Mouse (Mus musculus): ENCODE data around the gene S100a5. TPM values are rescaled to one million over a fixed set of nuclear protein-coding genes. Genes with fewer than 3 reads are reported as not detected.

Gene S100a5
- polyA plus RNA-seq, 1 experiment = not detected

DNA sequence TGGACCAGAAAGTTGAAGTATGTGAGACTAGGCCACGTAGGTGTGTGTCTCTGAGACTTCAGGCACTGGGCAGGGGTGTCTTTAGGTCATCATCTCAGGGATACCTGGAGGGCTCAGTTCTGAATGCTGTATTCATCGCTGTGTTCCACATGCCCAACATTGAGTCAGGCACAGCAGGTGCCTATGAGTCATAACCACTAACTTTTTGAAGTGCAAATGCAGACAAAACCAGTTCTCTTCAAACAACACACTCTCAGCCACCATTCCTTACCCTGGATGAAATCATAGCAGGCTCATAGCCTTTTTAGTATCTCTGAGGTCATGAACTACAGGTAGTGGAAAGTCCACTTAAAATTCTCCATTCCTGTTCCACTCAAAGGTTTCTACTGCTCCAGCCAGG lies 21.0 kb downstream of the S100a5 start:
- Histone ChIP-seq H3K4me3 (replicated peaks; ENCODE audit: insufficient read depth, low read depth, low read length) (no peak overlapping the region), H3K4me1 (ENCODE audit: control insufficient read depth, insufficient read depth, low read length) (no peaks in the 10 kb centered on the region), H3K27ac (ENCODE audit: insufficient read depth, low read length) (no peak overlapping the region), H3K27me3 (ENCODE audit: control insufficient read depth, insufficient read depth, low read length) (no peaks in the 10 kb centered on the region)
- no peak for TF ChIP-seq POLR2A (IDR thresholded peaks at IDR 0.05; ENCODE audit: borderline replicate concordance, insufficient read depth, low read length)
- no peak for TF ChIP-seq CTCF (IDR thresholded peaks at IDR 0.05; ENCODE audit: borderline replicate concordance, insufficient read depth, low read depth, low read length)
- WGBS = 76% methylated on average over 2 of the region's 2 CpGs
- no peak for DNase-seq

DNA sequence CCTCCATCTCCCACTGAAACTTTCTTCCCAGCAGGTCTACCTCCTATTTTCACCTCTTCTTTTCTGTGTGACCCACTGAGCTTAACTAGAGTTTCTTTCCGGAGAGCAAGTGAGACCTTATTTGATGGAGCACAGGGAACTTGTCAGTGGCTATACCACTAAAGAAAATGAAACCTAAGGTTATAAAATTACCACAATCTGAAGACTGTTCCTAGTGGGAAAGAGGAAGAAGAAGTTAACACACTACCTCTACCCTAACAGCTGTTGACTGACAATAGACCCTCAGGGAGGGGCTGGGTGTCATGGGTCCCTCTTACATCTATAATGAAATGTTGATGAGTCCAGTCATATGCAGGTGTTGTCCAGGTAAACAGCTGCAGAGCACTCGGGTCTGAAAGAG lies 23.7 kb downstream of the S100a5 start:
- TF ChIP-seq CTCF (IDR thresholded peaks at IDR 0.05; ENCODE audit: borderline replicate concordance, insufficient read depth, low read depth, low read length) (no peak), POLR2A (IDR thresholded peaks at IDR 0.05; ENCODE audit: borderline replicate concordance, insufficient read depth, low read length) (no peak)
- DNase-seq = no peak
- no peaks in the 10 kb centered on the region for H3K4me1 ChIP-seq (ENCODE audit: control insufficient read depth, insufficient read depth, low read length)
- H3K27ac ChIP-seq (ENCODE audit: insufficient read depth, low read length) = no peak overlapping the region
- 78% methylated on average over 2 of the region's 2 CpGs for WGBS
- H3K4me3 ChIP-seq (replicated peaks; ENCODE audit: insufficient read depth, low read depth, low read length) = no peak overlapping the region
- no peaks in the 10 kb centered on the region for H3K27me3 ChIP-seq (ENCODE audit: control insufficient read depth, insufficient read depth, low read length)

- Histone ChIP-seq H3K4me3 (replicated peaks; ENCODE audit: insufficient read depth, low read depth, low read length) (no peak overlapping the region), H3K27ac (ENCODE audit: insufficient read depth, low read length) (no peak overlapping the region), H3K27me3 (ENCODE audit: control insufficient read depth, insufficient read depth, low read length) (no peaks in the 10 kb centered on the region), H3K4me1 (ENCODE audit: control insufficient read depth, insufficient read depth, low read length) (no peaks in the 10 kb centered on the region)
- TF ChIP-seq CTCF (IDR thresholded peaks at IDR 0.05; ENCODE audit: borderline replicate concordance, insufficient read depth, low read depth, low read length) (no peak), POLR2A (IDR thresholded peaks at IDR 0.05; ENCODE audit: borderline replicate concordance, insufficient read depth, low read length) (no peak)
- DNase-seq = no peak
- 53% methylated on average over 1 of the region's 1 CpGs for WGBS
These were observed 30.4 kb downstream of the S100a5 start for GRCm38 (mm10) chr3:90638511-90639275.

DNA sequence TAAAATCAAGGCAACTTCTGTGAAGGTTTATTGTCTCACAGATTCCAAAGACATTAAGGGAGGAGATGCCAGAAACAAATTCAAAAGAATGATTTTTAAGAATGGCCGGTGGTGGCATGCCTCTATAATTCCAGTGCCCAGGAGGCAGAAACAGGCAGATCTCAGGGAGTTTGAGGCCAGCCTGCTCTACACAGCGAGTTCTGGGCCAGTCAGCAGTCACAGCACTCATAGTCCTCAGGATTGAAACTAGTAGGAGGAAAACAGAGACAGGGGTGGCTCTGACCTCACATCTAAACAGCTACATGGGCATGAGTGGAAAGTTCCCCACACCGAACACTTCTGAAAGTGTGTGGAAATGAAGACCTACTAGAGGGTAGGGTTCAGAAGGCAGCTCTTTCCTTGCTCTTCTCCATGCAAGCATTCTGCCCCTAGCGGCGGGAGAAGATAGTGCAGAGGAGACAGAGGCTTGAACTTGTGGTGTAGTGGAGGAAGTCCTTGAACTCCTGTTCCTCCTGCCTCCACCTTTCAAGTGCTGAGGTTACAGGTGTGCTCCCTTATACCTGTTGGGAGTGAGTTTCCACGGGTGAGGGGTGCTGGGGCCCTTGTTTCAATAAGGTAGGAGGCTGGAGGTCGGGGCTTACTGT lies 31.3 kb downstream of the S100a5 start:
- WGBS = 53% methylated on average over 7 of the region's 7 CpGs
- TF ChIP-seq POLR2A (IDR thresholded peaks at IDR 0.05; ENCODE audit: borderline replicate concordance, insufficient read depth, low read length) (no peak), CTCF (IDR thresholded peaks at IDR 0.05; ENCODE audit: borderline replicate concordance, insufficient read depth, low read depth, low read length) (peak; percentile 55)
- H3K4me3 ChIP-seq (replicated peaks; ENCODE audit: insufficient read depth, low read depth, low read length) = no peak overlapping the region
- DNase-seq = no peak
- H3K4me1 ChIP-seq (ENCODE audit: control insufficient read depth, insufficient read depth, low read length) = no peaks in the 10 kb centered on the region
- H3K27ac ChIP-seq (ENCODE audit: insufficient read depth, low read length) = no peak overlapping the region
- H3K27me3 ChIP-seq (ENCODE audit: control insufficient read depth, insufficient read depth, low read length) = no peaks in the 10 kb centered on the region

GRCm38 (mm10) chr3:90640981-90641380 lies 32.7 kb downstream of the S100a5 start:
- no peak overlapping the region for H3K27ac ChIP-seq (ENCODE audit: insufficient read depth, low read length)
- no peaks in the 10 kb centered on the region for H3K27me3 ChIP-seq (ENCODE audit: control insufficient read depth, insufficient read depth, low read length)
- WGBS = 86% methylated on average over 7 of the region's 7 CpGs
- no peak for DNase-seq
- no peak overlapping the region for H3K4me3 ChIP-seq (replicated peaks; ENCODE audit: insufficient read depth, low read depth, low read length)
- H3K4me1 ChIP-seq (ENCODE audit: control insufficient read depth, insufficient read depth, low read length) = no peaks in the 10 kb centered on the region
- TF ChIP-seq CTCF (IDR thresholded peaks at IDR 0.05; ENCODE audit: borderline replicate concordance, insufficient read depth, low read depth, low read length) (no peak), POLR2A (IDR thresholded peaks at IDR 0.05; ENCODE audit: borderline replicate concordance, insufficient read depth, low read length) (no peak)

DNA sequence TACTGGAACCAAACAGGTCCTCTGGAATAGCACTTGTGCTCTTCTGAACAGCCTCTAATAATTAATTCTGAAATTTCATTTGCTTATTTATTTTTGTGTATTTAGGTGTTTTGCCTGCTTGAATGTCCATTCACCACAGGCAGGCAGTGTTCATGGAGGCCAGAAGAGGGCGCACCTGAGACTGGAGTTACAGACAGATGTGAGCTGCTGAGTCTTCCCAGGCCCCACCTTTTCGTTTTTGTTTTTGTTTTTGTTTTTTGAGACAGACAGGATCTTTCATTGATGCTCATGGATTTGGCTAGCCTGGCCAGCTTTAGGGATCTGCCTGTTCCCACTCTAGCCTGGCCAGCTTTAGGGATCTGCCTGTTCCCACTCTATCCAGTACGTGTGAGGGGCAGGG lies 35.9 kb downstream of the S100a5 start:
- H3K27ac ChIP-seq (ENCODE audit: insufficient read depth, low read length) = no peak overlapping the region
- no peaks in the 10 kb centered on the region for H3K27me3 ChIP-seq (ENCODE audit: control insufficient read depth, insufficient read depth, low read length)
- 46% methylated on average over 3 of the region's 3 CpGs for WGBS
- no peak overlapping the region for H3K4me3 ChIP-seq (replicated peaks; ENCODE audit: insufficient read depth, low read depth, low read length)
- DNase-seq = no peak
- no peaks in the 10 kb centered on the region for H3K4me1 ChIP-seq (ENCODE audit: control insufficient read depth, insufficient read depth, low read length)
- peak; percentile 27; the same call in 1 of the 2 replicates for TF ChIP-seq CTCF (IDR thresholded peaks at IDR 0.05; ENCODE audit: borderline replicate concordance, insufficient read depth, low read depth, low read length)
- no peak for TF ChIP-seq POLR2A (IDR thresholded peaks at IDR 0.05; ENCODE audit: borderline replicate concordance, insufficient read depth, low read length)

- 78% methylated on average over 1 of the region's 1 CpGs for WGBS
- TF ChIP-seq CTCF (IDR thresholded peaks at IDR 0.05; ENCODE audit: borderline replicate concordance, insufficient read depth, low read depth, low read length) (no peak), POLR2A (IDR thresholded peaks at IDR 0.05; ENCODE audit: borderline replicate concordance, insufficient read depth, low read length) (no peak)
- Histone ChIP-seq H3K27ac (ENCODE audit: insufficient read depth, low read length) (no peak overlapping the region), H3K4me1 (ENCODE audit: control insufficient read depth, insufficient read depth, low read length) (no peaks in the 10 kb centered on the region), H3K27me3 (ENCODE audit: control insufficient read depth, insufficient read depth, low read length) (no peaks in the 10 kb centered on the region), H3K4me3 (replicated peaks; ENCODE audit: insufficient read depth, low read depth, low read length) (no peak overlapping the region)
- no peak for DNase-seq
These were observed 39.0 kb downstream of the S100a5 start for GRCm38 (mm10) chr3:90647291-90647690.

DNA sequence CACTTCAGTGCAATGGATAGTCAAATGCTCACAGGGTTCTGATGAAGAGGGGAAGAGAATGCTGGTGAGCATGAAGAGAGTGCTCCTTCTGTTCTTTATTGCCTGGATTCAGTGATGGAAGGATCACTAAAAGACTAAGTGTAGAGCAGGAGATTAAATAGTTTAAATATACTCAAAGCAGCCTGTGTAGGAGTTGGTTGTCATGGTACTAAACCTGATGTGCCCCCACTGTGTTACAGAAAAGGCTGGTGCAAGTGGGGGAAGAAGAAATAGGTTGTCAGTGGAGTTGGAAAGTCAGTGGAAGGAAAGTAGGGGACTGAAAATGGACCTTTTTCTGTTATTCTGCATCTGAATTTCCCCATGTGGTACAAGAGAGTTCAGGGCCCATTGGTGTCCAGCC lies 40.7 kb downstream of the S100a5 start:
- no peak for DNase-seq

More for the DNA sequence above, 40.7 kb downstream of the S100a5 start:
- Histone ChIP-seq H3K27ac (ENCODE audit: insufficient read depth, low read length) (no peak overlapping the region), H3K4me3 (replicated peaks; ENCODE audit: insufficient read depth, low read depth, low read length) (no peak overlapping the region), H3K4me1 (ENCODE audit: control insufficient read depth, insufficient read depth, low read length) (no peaks in the 10 kb centered on the region), H3K27me3 (ENCODE audit: control insufficient read depth, insufficient read depth, low read length) (no peaks in the 10 kb centered on the region)
- TF ChIP-seq CTCF (IDR thresholded peaks at IDR 0.05; ENCODE audit: borderline replicate concordance, insufficient read depth, low read depth, low read length) (no peak), POLR2A (IDR thresholded peaks at IDR 0.05; ENCODE audit: borderline replicate concordance, insufficient read depth, low read length) (no peak)
